Mouse (Mus musculus): ENCODE data around the gene 1700023F06Rik. TPM values are rescaled to one million over a fixed set of nuclear protein-coding genes. Genes with fewer than 3 reads are reported as not detected.

Gene 1700023F06Rik
- total and polyA plus RNA-seq, 2 experiments, result not detected

GRCm38 (mm10) chr11:103198911-103199803, 9.2 kb downstream of the 1700023F06Rik start:
- Histone ChIP-seq H3K27me3 (ENCODE audit: control insufficient read depth, insufficient read depth, low read length) (peaks cover 4% of the 10 kb centered on the region; the same call in 1 of the 2 replicates), H3K36me3 (ENCODE audit: control insufficient read depth, insufficient read depth, low read length) (no peaks in the 10 kb centered on the region), H3K4me1 (ENCODE audit: control insufficient read depth, insufficient read depth, low read length) (no peaks in the 10 kb centered on the region), H3K79me2 (ENCODE audit: control insufficient read depth, insufficient read depth, low read length) (no peaks in the 10 kb centered on the region), H3K9ac (ENCODE audit: low read depth, low read length) (no peak overlapping the region), H3K4me3 (ENCODE audit: insufficient read depth, low read depth, low read length) (no peak overlapping the region; the same call in 1 of the 2 replicates), H3K27ac (replicated peaks; ENCODE audit: insufficient read depth, low read depth, low read length) (no peak overlapping the region)
- 5% methylated on average over 59 of the region's 59 CpGs for WGBS
- no peak for DNase-seq (ENCODE audit: extremely low read depth, low read depth, low spot score)
- TF ChIP-seq POLR2A (IDR thresholded peaks at IDR 0.05; ENCODE audit: extremely low read depth, insufficient read depth, low read length) (no peak), CTCF (IDR thresholded peaks at IDR 0.05; ENCODE audit: low read depth, low read length) (no peak)

GRCm38 (mm10) chr11:103198339-103198738, 10.0 kb downstream of the 1700023F06Rik start:
- 11% methylated on average over 16 of the region's 16 CpGs for WGBS
- no peak for TF ChIP-seq POLR2A (IDR thresholded peaks at IDR 0.05; ENCODE audit: extremely low read depth, insufficient read depth, low read length)
- TF ChIP-seq CTCF (IDR thresholded peaks at IDR 0.05; ENCODE audit: low read depth, low read length), result no peak
- H3K4me1 ChIP-seq (ENCODE audit: control insufficient read depth, insufficient read depth, low read length), result no peaks in the 10 kb centered on the region
- no peak for DNase-seq (ENCODE audit: extremely low read depth, low read depth, low spot score)
- no peaks in the 10 kb centered on the region for H3K36me3 ChIP-seq (ENCODE audit: control insufficient read depth, insufficient read depth, low read length)
- H3K27me3 ChIP-seq (ENCODE audit: control insufficient read depth, insufficient read depth, low read length), result peaks cover 7% of the 10 kb centered on the region
- H3K79me2 ChIP-seq (ENCODE audit: control insufficient read depth, insufficient read depth, low read length), result no peaks in the 10 kb centered on the region
- no peak overlapping the region for H3K27ac ChIP-seq (replicated peaks; ENCODE audit: insufficient read depth, low read depth, low read length)
- no peak overlapping the region for H3K9ac ChIP-seq (ENCODE audit: low read depth, low read length)
- no peak overlapping the region for H3K4me3 ChIP-seq (ENCODE audit: insufficient read depth, low read depth, low read length)

- TF ChIP-seq POLR2A (IDR thresholded peaks at IDR 0.05; ENCODE audit: extremely low read depth, insufficient read depth, low read length), result no peak
- TF ChIP-seq CTCF (IDR thresholded peaks at IDR 0.05; ENCODE audit: low read depth, low read length), result no peak
- WGBS, result 70% methylated on average over 4 of the region's 4 CpGs
- DNase-seq (ENCODE audit: extremely low read depth, low read depth, low spot score), result no peak
- Histone ChIP-seq H3K27me3 (ENCODE audit: control insufficient read depth, insufficient read depth, low read length) (peaks cover 12% of the 10 kb centered on the region), H3K27ac (replicated peaks; ENCODE audit: insufficient read depth, low read depth, low read length) (no peak overlapping the region), H3K9ac (ENCODE audit: low read depth, low read length) (no peak overlapping the region), H3K79me2 (ENCODE audit: control insufficient read depth, insufficient read depth, low read length) (no peaks in the 10 kb centered on the region), H3K36me3 (ENCODE audit: control insufficient read depth, insufficient read depth, low read length) (no peaks in the 10 kb centered on the region), H3K4me3 (ENCODE audit: insufficient read depth, low read depth, low read length) (no peak overlapping the region), H3K4me1 (ENCODE audit: control insufficient read depth, insufficient read depth, low read length) (no peaks in the 10 kb centered on the region)
Measured at GRCm38 (mm10) chr11:103197340-103197739, 11.0 kb downstream of the 1700023F06Rik start.

GRCm38 (mm10) chr11:103195656-103196055, 12.7 kb downstream of the 1700023F06Rik start:
- H3K79me2 ChIP-seq (ENCODE audit: control insufficient read depth, insufficient read depth, low read length), result no peaks in the 10 kb centered on the region
- no peak overlapping the region for H3K27ac ChIP-seq (replicated peaks; ENCODE audit: insufficient read depth, low read depth, low read length)
- H3K36me3 ChIP-seq (ENCODE audit: control insufficient read depth, insufficient read depth, low read length), result no peaks in the 10 kb centered on the region
- peaks cover 13% of the 10 kb centered on the region for H3K27me3 ChIP-seq (ENCODE audit: control insufficient read depth, insufficient read depth, low read length)
- no peak for DNase-seq (ENCODE audit: extremely low read depth, low read depth, low spot score)
- no peak overlapping the region for H3K9ac ChIP-seq (ENCODE audit: low read depth, low read length)
- no peak overlapping the region for H3K4me3 ChIP-seq (ENCODE audit: insufficient read depth, low read depth, low read length)
- TF ChIP-seq POLR2A (IDR thresholded peaks at IDR 0.05; ENCODE audit: extremely low read depth, insufficient read depth, low read length) (no peak), CTCF (IDR thresholded peaks at IDR 0.05; ENCODE audit: low read depth, low read length) (no peak)
- no peaks in the 10 kb centered on the region for H3K4me1 ChIP-seq (ENCODE audit: control insufficient read depth, insufficient read depth, low read length)
- WGBS, result 84% methylated on average over 5 of the region's 5 CpGs

- DNase-seq (ENCODE audit: extremely low read depth, low read depth, low spot score), result no peak
- no peak for TF ChIP-seq CTCF (IDR thresholded peaks at IDR 0.05; ENCODE audit: low read depth, low read length)
- no peak for TF ChIP-seq POLR2A (IDR thresholded peaks at IDR 0.05; ENCODE audit: extremely low read depth, insufficient read depth, low read length)
- no peak overlapping the region for H3K4me3 ChIP-seq (ENCODE audit: insufficient read depth, low read depth, low read length)
- H3K4me1 ChIP-seq (ENCODE audit: control insufficient read depth, insufficient read depth, low read length), result no peaks in the 10 kb centered on the region
- no peaks in the 10 kb centered on the region for H3K36me3 ChIP-seq (ENCODE audit: control insufficient read depth, insufficient read depth, low read length)
- H3K27me3 ChIP-seq (ENCODE audit: control insufficient read depth, insufficient read depth, low read length), result peaks cover 13% of the 10 kb centered on the region
- H3K27ac ChIP-seq (replicated peaks; ENCODE audit: insufficient read depth, low read depth, low read length), result no peak overlapping the region
- no peaks in the 10 kb centered on the region for H3K79me2 ChIP-seq (ENCODE audit: control insufficient read depth, insufficient read depth, low read length)
- WGBS, result 85% methylated on average over 18 of the region's 18 CpGs
- no peak overlapping the region for H3K9ac ChIP-seq (ENCODE audit: low read depth, low read length)
Measured at GRCm38 (mm10) chr11:103195236-103195635, 13.1 kb downstream of the 1700023F06Rik start.

GRCm38 (mm10) chr11:103193825-103194168, 14.6 kb downstream of the 1700023F06Rik start:
- no peak for DNase-seq (ENCODE audit: extremely low read depth, low read depth, low spot score)
- Histone ChIP-seq H3K4me3 (ENCODE audit: insufficient read depth, low read depth, low read length) (no peak overlapping the region), H3K4me1 (ENCODE audit: control insufficient read depth, insufficient read depth, low read length) (no peaks in the 10 kb centered on the region), H3K79me2 (ENCODE audit: control insufficient read depth, insufficient read depth, low read length) (no peaks in the 10 kb centered on the region), H3K9ac (ENCODE audit: low read depth, low read length) (no peak overlapping the region), H3K27ac (replicated peaks; ENCODE audit: insufficient read depth, low read depth, low read length) (no peak overlapping the region), H3K36me3 (ENCODE audit: control insufficient read depth, insufficient read depth, low read length) (no peaks in the 10 kb centered on the region), H3K27me3 (ENCODE audit: control insufficient read depth, insufficient read depth, low read length) (peaks cover 13% of the 10 kb centered on the region)
- 53% methylated on average over 9 of the region's 9 CpGs for WGBS
- no peak for TF ChIP-seq POLR2A (IDR thresholded peaks at IDR 0.05; ENCODE audit: extremely low read depth, insufficient read depth, low read length)
- TF ChIP-seq CTCF (IDR thresholded peaks at IDR 0.05; ENCODE audit: low read depth, low read length), result no peak
